Mouse (Mus musculus) heart, postnatal 36 days (tissue): ENCODE data around the gene Slc5a5. TPM values are rescaled to one million over a fixed set of nuclear protein-coding genes. Genes with fewer than 3 reads are reported as not detected.

ENCODE experiments used
- DNase-seq, 2 experiments: peaks; one replicate each; pipeline ENCODE4 v3.0.0; 2021 to 2022
- intact Hi-C: fragments of 180-260 bp; cut with DNase I; formaldehyde crosslinking; loops from one replicate; pipeline ENCODE4 v1.15.1; 2025
- microRNA-seq, 2 experiments: library from miRNA; unstranded; fragments of <30 nt; microRNA quantifications; one replicate each; pipeline ENCODE4 v1.2.0; 2021; ENCODE audit warnings: borderline number of aligned reads in 2 of 2
- total RNA-seq, 2 experiments: library from RNA; stranded (reverse); gene quantifications; 2 replicates each; pipeline ENCODE4 v1.2.3; 2021

The Slc5a5 gene
- total RNA-seq, 2 experiments from 2014 or later: not detected

DNA sequence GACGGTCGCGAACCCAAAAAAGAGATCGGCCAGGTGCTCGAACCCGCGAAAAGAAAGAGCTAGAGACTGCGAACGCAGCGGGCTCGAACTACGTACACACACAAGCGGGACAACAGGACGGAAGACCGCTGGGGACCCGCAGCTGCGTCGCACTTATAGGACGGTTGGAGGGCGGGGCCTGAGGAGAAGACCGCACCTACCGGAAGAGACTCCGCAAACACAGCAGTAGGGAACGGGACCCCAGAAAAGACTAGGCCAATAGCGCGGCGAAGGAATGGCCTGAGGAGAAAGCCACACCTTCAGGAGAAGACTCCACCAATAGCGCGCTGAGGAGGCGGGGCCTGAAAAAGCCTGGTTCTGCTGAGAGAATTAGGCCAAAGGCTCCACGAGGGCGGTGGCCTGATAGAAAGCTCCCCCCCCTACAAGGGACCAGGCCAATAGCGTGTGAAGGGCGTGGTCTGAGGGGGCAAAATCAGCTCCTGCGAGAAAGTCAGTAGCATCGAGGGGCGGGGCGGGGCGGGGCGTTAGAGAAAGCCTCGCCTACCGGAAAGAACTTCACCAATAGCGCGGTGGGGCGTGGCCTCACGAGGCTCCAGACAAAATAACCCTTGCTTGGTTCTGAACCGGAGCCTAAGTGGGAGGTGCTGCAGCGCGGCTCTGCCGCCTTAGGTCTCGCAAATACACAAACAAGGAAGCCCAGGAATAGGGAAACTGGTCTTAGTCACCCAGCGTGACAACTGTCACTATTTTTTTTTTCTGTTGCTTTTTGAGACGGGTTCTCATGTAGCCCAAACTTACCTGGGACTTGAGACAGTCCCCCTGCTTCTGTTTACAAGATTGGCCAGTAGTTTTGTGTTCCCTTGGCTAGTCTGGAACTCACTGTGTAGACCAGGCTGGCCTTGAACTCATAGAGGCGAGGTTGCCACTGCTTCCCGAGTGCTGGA lies 52.9 kb downstream of the Slc5a5 start, which contains the start of gene Arrdc2:
Gene Arrdc2 (minus strand): TSS at position 313 of the 944 bp plus-strand sequence.
- peak; percentile 95 to 96 for DNase-seq
- intact Hi-C loops: loop anchor here (5.0 kb wide), 1 partner anchor 67 kb away; no protein-coding TSS in a partner anchor

DNA sequence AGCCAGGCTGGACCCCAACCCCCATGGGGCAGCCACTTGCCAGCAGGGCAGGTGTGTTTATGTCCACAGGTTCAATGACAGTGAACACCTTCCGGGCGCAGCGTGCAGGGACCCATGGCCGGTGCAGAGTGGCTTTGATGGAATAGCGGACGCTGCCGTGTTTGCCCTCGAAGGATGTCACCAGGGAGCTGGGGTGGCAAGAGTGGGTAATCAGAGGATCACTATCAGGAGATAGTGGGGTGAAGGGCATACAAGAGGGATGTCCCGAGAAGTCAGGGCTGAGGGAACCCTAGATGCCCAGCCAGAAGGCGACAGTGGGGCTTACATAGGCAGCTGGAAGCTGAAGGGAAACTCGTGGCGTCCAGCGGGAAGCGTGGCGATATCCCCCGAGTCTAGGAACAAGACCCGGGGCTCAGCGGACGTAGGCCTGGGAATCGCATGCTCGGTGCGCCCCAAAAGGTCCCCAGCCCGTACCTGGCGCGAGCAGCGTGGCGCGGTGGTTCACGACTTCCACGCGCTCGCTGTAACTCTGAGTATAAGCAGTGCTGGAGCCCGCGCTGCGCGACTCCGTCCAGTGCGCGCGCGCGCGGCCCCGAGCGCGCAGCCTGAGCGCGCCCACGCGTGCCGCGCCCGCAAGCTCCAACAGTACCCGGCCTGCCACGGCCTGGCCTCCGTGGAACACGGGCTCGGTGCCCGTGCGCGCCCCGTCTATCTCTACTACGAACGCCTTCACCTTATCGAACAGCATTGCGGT lies 53.7 kb downstream of the Slc5a5 start:
- intact Hi-C loops: no loop called here
- DNase-seq: peak in 1 of 2 experiments; percentile 40

DNA sequence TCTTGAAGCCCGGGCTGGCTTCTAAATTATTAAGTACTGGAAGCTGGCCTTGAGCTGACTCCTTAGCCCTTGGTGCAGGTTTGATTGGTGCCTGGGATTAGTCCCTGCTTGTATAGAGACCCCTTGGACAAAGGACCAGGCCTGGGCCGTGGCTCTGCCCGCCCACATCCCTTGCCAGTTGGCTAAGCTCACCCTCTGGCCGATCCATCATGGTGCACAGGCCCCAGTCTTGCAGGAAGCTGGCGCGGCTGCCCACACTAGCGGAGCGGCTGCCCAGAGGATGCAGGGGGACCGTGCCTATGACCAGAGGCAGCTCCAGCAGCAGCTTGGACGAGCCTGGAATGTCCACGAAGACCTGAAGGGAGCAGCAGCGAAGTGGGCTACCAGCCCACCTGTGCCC lies 55.9 kb downstream of the Slc5a5 start:
- no peak for DNase-seq

DNA sequence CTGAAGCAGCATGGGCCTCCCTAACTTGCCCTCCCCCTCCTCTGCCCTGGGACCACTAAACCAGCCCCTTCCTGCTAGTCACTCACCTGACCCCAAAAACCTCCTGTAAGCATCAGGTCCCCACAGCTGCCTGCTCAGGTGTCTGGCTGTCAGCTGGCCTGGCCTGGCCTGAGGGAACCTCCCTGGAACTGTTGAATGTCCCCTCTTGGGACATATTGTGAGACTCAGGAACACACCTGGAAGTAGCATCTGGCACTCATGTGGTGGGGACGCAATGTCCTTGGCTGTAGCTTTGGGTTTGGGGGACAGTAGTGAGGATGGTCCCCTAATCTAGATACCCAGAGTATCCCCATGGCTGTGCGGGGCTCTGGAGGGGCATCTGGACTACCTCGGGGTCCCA lies 58.5 kb downstream of the Slc5a5 start:
- peak in 1 of 2 experiments; percentile 46 for DNase-seq
- intact Hi-C loops: no loop called here

More for the DNA sequence above, 55.9 kb downstream of the Slc5a5 start:
- intact Hi-C loops: no loop called here

DNA sequence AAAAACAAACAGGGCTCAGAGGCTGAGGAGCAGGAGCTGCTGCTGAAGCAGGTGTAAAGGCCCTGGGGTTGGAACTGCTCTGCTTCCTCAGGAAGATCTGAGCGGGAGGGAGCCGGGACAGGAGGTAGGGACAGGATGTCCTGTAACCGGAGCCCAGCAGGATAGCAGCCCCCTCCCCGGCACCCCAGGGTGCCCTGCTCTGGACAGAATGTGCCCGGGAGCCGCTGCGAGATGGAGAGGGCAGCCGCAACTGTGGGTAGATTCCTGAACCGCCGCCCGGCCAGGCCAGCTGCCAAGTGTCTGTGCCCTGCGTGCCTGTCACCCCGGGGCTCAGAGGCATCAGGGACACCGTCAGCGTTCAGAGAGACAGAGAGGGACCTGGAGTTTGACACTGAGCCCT lies 59.0 kb downstream of the Slc5a5 start:
- intact Hi-C loops: no loop called here
- peak; percentile 80 to 82 for DNase-seq

DNA sequence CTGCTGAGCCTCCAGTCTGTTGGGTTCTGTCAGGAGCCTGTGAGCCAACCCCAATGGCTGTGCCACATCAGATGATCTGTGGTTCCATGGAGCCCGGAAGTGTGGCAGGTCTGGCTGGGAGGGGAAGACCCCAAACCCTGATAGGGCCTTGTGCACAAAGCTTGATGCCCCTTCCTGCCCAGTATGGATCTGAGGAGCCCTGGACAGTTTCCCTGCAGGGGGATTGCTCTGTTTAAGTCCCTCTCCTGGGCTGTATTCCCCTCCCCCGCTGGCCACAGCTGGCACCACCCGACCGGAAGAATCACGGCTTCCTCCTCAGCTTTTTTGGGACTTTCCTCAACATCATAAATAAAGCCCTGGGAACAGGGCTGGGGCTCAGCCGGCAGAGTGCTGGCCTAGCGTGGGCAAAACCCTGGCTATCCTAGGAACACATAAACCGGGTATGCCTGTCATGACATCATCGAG lies 59.5 kb downstream of the Slc5a5 start:
- intact Hi-C loops: no loop called here
- peak; percentile 51 to 64 for DNase-seq

Small RNA genes within 50 kb of the gene (microRNA-seq; reads per million reads assigned to microRNA genes)
- gene Mir1969: 1.4 to 3.4 reads per million in 2 experiments
- 0 reads per million in 2 experiments for gene Mir7067

Other genes with a start within 250 kb of the Slc5a5 start
- gene Pgpep1, start 232.4 kb downstream of the Slc5a5 start, total RNA-seq: 10 to 100 TPM; 39.6 to 44.9 TPM
- gene Lsm4, start 219.5 kb downstream of the Slc5a5 start, total RNA-seq: 10 to 100 TPM; 64.0 to 66.8 TPM
- 100 to 1,000 TPM; 124 to 138 TPM for gene Jund, start 193.8 kb downstream of the Slc5a5 start, total RNA-seq
- gene Iqcn, start 189.3 kb downstream of the Slc5a5 start, total RNA-seq: under 1 TPM in 1 of 2 experiments, not detected in 1; 0.06 TPM
- gene Gm3336, start 174.2 kb downstream of the Slc5a5 start, total RNA-seq: not detected
- gene Pde4c, start 169.0 kb downstream of the Slc5a5 start, total RNA-seq: 1 to 10 TPM; 2.0 to 3.7 TPM
- 10 to 100 TPM; 45.0 to 49.3 TPM for gene Rab3a, start 138.1 kb downstream of the Slc5a5 start, total RNA-seq
- gene Mpv17l2, start 131.8 kb downstream of the Slc5a5 start, total RNA-seq: 10 to 100 TPM; 28.0 to 30.8 TPM
- gene Pik3r2, start 116.0 kb downstream of the Slc5a5 start, total RNA-seq: 10 to 100 TPM; 23.6 to 24.5 TPM
- 1 to 10 TPM; 6.4 to 8.9 TPM for gene Mast3, start 87.7 kb downstream of the Slc5a5 start, total RNA-seq
- gene Il12rb1, start 84.3 kb downstream of the Slc5a5 start, total RNA-seq: not detected
- 10 to 100 TPM; 11.3 to 11.4 TPM for gene Arrdc2, start 53.0 kb downstream of the Slc5a5 start, total RNA-seq
- 10 to 100 TPM; 10.4 to 13.6 TPM for gene Kcnn1, start 29.5 kb downstream of the Slc5a5 start, total RNA-seq
- 10 to 100 TPM; 45.2 to 49.4 TPM for gene Ccdc124, start 18.8 kb downstream of the Slc5a5 start, total RNA-seq
- gene Rpl18a, start 4.7 kb upstream of the Slc5a5 start, total RNA-seq: 100 to 1,000 TPM; 895 to 990 TPM
- 10 to 100 TPM; 18.1 to 20.3 TPM for gene Map1s, start 13.2 kb upstream of the Slc5a5 start, total RNA-seq